Mouse (Mus musculus) C2C12 (cell line): ENCODE results near the gene Gm28038. TPM values are rescaled to one million over a fixed set of nuclear protein-coding genes. Genes with fewer than 3 reads are reported as not detected.

Experiments
- H3K27me3 ChIP-seq: one replicate; pipeline ENCODE4 v1.6.1; 2011; ENCODE audit not compliant: control insufficient read depth, insufficient read depth, insufficient read length
- H3K36me3 ChIP-seq: one replicate; pipeline ENCODE4 v1.6.1; 2011; ENCODE audit not compliant: control insufficient read depth, insufficient read depth
- H3K4me3 ChIP-seq: one replicate; pipeline ENCODE4 v1.5.1; 2011; ENCODE audit warnings: mild to moderate bottlenecking, control low read depth; ENCODE audit not compliant: poor library complexity, insufficient read depth, severe bottlenecking
- H3K79me2 ChIP-seq: one replicate; pipeline ENCODE4 v1.6.1; 2011; ENCODE audit not compliant: control insufficient read depth, insufficient read depth
- H3K79me3 ChIP-seq: one replicate; pipeline ENCODE4 v1.6.1; 2011; ENCODE audit warnings: low read depth, control low read depth
- H3ac ChIP-seq: one replicate; pipeline ENCODE3; 2011; ENCODE audit warnings: low read depth; ENCODE audit not compliant: control insufficient read depth, insufficient read length
- CEBPB ChIP-seq: IDR thresholded peaks from one replicate; pipeline ENCODE4 v1.6.1; 2011; ENCODE audit warnings: low read depth, mild to moderate bottlenecking, control low read depth, moderate library complexity
- CTCF ChIP-seq: IDR thresholded peaks from one replicate; pipeline ENCODE4 v1.5.1; 2011; ENCODE audit not compliant: control insufficient read depth, insufficient read depth, insufficient read length
- FOSL1 ChIP-seq: IDR thresholded peaks from one replicate; pipeline ENCODE4 v1.8.0; 2011; ENCODE audit warnings: mild to moderate bottlenecking, low read length; ENCODE audit not compliant: poor library complexity, insufficient read depth, severe bottlenecking
- MAX ChIP-seq: IDR thresholded peaks from one replicate; pipeline ENCODE4 v1.6.1; 2011; ENCODE audit warnings: mild to moderate bottlenecking, control low read depth
- MYOD1 ChIP-seq: IDR thresholded peaks from one replicate; pipeline ENCODE4 v1.6.1; 2011; ENCODE audit warnings: low read depth; ENCODE audit not compliant: control insufficient read depth, insufficient read length
- MYOG ChIP-seq: IDR thresholded peaks from one replicate; pipeline ENCODE4 v1.6.1; 2011; ENCODE audit not compliant: control insufficient read depth, insufficient read length; ENCODE audit errors: extremely low read depth
- USF1 ChIP-seq: IDR thresholded peaks from one replicate; pipeline ENCODE4 v1.6.1; 2011; ENCODE audit warnings: low read depth, mild to moderate bottlenecking, control low read depth, moderate library complexity
- polyA plus RNA-seq: library from polyadenylated mRNA; unstranded; fragments of >200 nt; fragmentation: generic; extraction: Trizol; gene quantifications from one replicate; pipeline ENCODE4 v1.2.1, GENCODE M21; 2012; ENCODE audit warnings: missing spikeins

Gene Gm28038
- polyA plus RNA-seq, 1 experiment, result 0.16 TPM

DNA sequence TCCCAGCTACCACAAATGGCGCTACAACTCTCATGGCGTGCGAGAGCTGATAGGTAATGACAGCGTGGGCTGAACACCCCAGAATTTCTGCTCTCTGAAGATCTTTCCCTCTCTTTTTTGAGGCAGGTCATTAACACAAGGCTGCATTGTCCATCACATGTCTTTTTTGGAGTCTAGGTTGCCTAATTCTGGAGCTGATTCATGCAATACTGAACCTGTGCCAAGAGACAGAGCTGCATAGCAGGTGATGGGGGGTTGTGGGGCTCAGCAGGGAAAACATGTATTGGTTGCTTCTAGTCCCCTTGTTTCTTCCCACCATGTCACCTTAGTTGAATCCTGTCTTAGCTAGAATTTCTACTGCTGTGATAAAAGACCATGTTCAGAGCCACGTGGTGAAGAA is 44.5 kb downstream of the Gm28038 start:
- no peak for TF ChIP-seq CEBPB
- no peak for TF ChIP-seq MYOG
- no peak overlapping the region for H3ac ChIP-seq
- H3K79me3 ChIP-seq, result no peaks in the 10 kb centered on the region
- no peaks in the 10 kb centered on the region for H3K79me2 ChIP-seq
- no peaks in the 10 kb centered on the region for H3K27me3 ChIP-seq
- H3K4me3 ChIP-seq, result no peak overlapping the region
- H3K36me3 ChIP-seq, result peaks cover 96% of the 10 kb centered on the region

GRCm38 (mm10) chr2:30327276-30327675 is 46.4 kb downstream of the Gm28038 start:
- Histone ChIP-seq H3K4me3 (no peak overlapping the region), H3K79me3 (no peaks in the 10 kb centered on the region), H3K36me3 (peaks cover 93% of the 10 kb centered on the region), H3ac (no peak overlapping the region), H3K27me3 (no peaks in the 10 kb centered on the region), H3K79me2 (no peaks in the 10 kb centered on the region)
- no peak for TF ChIP-seq USF1
- no peak for TF ChIP-seq MYOD1
- TF ChIP-seq MYOG, result no peak
- no peak for TF ChIP-seq MAX
- no peak for TF ChIP-seq CEBPB
- TF ChIP-seq CTCF, result no peak
- no peak for TF ChIP-seq FOSL1

DNA sequence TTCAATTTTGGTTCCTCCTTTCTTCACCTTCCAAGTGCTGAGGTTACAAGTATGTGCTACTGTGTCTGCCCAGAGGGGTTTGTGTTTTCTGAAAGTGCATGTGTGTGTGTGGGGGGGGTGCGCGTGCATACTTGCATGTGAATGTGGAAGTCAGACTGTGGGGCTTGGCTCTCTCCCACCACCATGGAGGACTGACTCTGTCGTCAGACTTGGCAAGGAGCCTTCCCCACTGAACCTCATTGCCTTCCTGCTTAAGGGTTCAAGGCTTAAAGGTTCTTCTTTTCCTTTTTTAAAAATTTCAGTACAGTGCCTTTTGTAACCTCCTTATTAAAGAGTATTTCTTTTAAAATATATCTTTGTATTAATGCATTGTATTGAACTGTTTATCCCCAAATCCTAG is 47.9 kb downstream of the Gm28038 start:
- H3ac ChIP-seq, result no peak overlapping the region
- peaks cover 94% of the 10 kb centered on the region for H3K36me3 ChIP-seq
- H3K27me3 ChIP-seq, result no peaks in the 10 kb centered on the region
- no peaks in the 10 kb centered on the region for H3K79me3 ChIP-seq
- TF ChIP-seq FOSL1 (no peak), MAX (no peak), MYOD1 (no peak), CEBPB (no peak), CTCF (no peak), USF1 (no peak), MYOG (no peak)
- H3K79me2 ChIP-seq, result no peaks in the 10 kb centered on the region
- no peak overlapping the region for H3K4me3 ChIP-seq

DNA sequence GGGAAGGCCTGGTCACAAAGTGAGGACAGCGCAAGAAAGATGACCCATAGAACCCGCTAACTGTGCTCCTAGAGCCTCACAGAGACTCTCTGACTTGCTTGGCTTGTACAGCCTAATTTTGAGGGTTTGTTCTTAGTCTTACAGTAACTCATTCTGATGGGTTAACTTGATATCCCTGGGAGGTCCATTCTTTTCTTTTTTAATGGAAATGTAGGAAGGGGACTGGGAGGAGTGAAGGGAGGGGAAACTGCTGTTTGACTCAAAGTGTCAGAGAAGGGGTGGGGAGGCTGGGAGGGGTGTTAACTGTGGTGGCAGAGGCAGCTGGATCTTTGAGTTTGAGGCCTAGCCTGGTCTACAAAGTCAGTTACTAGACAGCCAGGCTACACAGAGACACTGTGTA is 54.5 kb downstream of the Gm28038 start:
- no peak overlapping the region for H3K4me3 ChIP-seq
- TF ChIP-seq FOSL1, result no peak
- no peaks in the 10 kb centered on the region for H3K79me3 ChIP-seq

GRCm38 (mm10) chr2:30336174-30336915 is 55.5 kb downstream of the Gm28038 start:
- H3K4me3 ChIP-seq, result no peak overlapping the region
- H3ac ChIP-seq, result no peak overlapping the region
- no peaks in the 10 kb centered on the region for H3K79me2 ChIP-seq
- no peaks in the 10 kb centered on the region for H3K79me3 ChIP-seq
- no peak for TF ChIP-seq FOSL1
- TF ChIP-seq MYOD1, result no peak
- no peak for TF ChIP-seq MYOG
- TF ChIP-seq USF1, result no peak
- no peak for TF ChIP-seq CTCF
- no peak for TF ChIP-seq CEBPB
- TF ChIP-seq MAX, result no peak
- H3K36me3 ChIP-seq, result peaks cover 92% of the 10 kb centered on the region
- no peaks in the 10 kb centered on the region for H3K27me3 ChIP-seq

More for the DNA sequence above, 54.5 kb downstream of the Gm28038 start:
- Histone ChIP-seq H3ac (no peak overlapping the region), H3K36me3 (peaks cover 89% of the 10 kb centered on the region), H3K79me2 (no peaks in the 10 kb centered on the region), H3K27me3 (no peaks in the 10 kb centered on the region)

GRCm38 (mm10) chr2:30337179-30337578 is 56.3 kb downstream of the Gm28038 start:
- Histone ChIP-seq H3K4me3 (no peak overlapping the region), H3K79me2 (no peaks in the 10 kb centered on the region), H3K79me3 (no peaks in the 10 kb centered on the region), H3ac (no peak overlapping the region), H3K36me3 (peaks cover 92% of the 10 kb centered on the region), H3K27me3 (no peaks in the 10 kb centered on the region)
- TF ChIP-seq CEBPB, result no peak
- no peak for TF ChIP-seq MYOD1
- TF ChIP-seq MAX, result no peak
- TF ChIP-seq USF1, result no peak
- no peak for TF ChIP-seq MYOG
- no peak for TF ChIP-seq CTCF
- no peak for TF ChIP-seq FOSL1
